Mouse (Mus musculus) limb, embryonic 11.5 days (tissue): ENCODE results near the gene Il1rl2. TPM values are rescaled to one million over a fixed set of nuclear protein-coding genes. Genes with fewer than 3 reads are reported as not detected.

ENCODE experiments used
- polyA plus RNA-seq: library from polyadenylated mRNA; unstranded; fragments of >200 nt; fragmentation: Nextera tagmentation; extraction: Ambion mirVana; gene quantifications from 2 replicates; pipeline ENCODE4 v1.2.1, GENCODE M21; 2014

Gene Il1rl2
- polyA plus RNA-seq, 1 experiment from 2014 or later: 0.88 TPM

Other genes starting within 250 kb of the Il1rl2 start
- gene Il1r1, start 99.5 kb upstream of the Il1rl2 start, polyA plus RNA-seq: 1.8 and 2.0 TPM in 2 replicates
- 0.11 and 0.12 TPM in 2 replicates for gene Il1rl1, start 105.0 kb downstream of the Il1rl2 start, polyA plus RNA-seq
- gene Il18r1, start 140.9 kb downstream of the Il1rl2 start, polyA plus RNA-seq: not detected in 2 replicates
- 0.12 and 0.28 TPM in 2 replicates for gene Il18rap, start 190.8 kb downstream of the Il1rl2 start, polyA plus RNA-seq